Mouse (Mus musculus) heart, adult 2 months (tissue): ENCODE measurements around the gene Klhl36.

ENCODE experiments used
- CTCF ChIP-seq: fragments of 200-600 bp; IDR thresholded peaks from 2 replicates; pipeline ENCODE4 v1.8.1; 2022; ENCODE audit warnings: antibody characterized with exemption, mild to moderate bottlenecking, moderate library complexity
- EP300 ChIP-seq: fragments of 200-500 bp; IDR thresholded peaks from 2 replicates; pipeline ENCODE4 v1.6.1; 2011; ENCODE audit warnings: low read depth, low read length, control low read depth; ENCODE audit not compliant: insufficient read depth

GRCm38 (mm10) chr8:119835270-119835669 is 26.8 kb upstream of the Klhl36 start:
- TF ChIP-seq EP300 (no peak), CTCF (no peak)
